Mouse (Mus musculus) frontal cortex, adult (tissue): ENCODE measurements at regions not wholly inside any gene's neighbourhood (a gene's known extent, or its start where the extent isn't known, plus 50 kb on each side); places are given as distances from the start of the nearest gene placed in this dataset.

Source experiments
- ATAC-seq: cut with Nextera tagmentation; 2 replicates; pipeline ENCODE4 v1.9.2; 2017; ENCODE audit warnings: mild to moderate bottlenecking, moderate library complexity, mixed read lengths; ENCODE audit not compliant: low TSS enrichment

- ATAC-seq = no peak
Observed at GRCm38 (mm10) chr9:120721451-120722123, 150.3 kb downstream of the Rpl14 start.

- no peak for ATAC-seq
Observed at GRCm38 (mm10) chr9:120723026-120723425, 151.8 kb downstream of the Rpl14 start.

- no peak for ATAC-seq
Observed at GRCm38 (mm10) chr9:120731952-120732622, 160.8 kb downstream of the Rpl14 start.

- ATAC-seq = no peak
Observed at GRCm38 (mm10) chr9:120732650-120733293, 161.5 kb downstream of the Rpl14 start.

- ATAC-seq = no peak
Observed at GRCm38 (mm10) chr9:120733681-120734465, 162.6 kb downstream of the Rpl14 start.

GRCm38 (mm10) chr9:120735217-120735616 lies 164.0 kb downstream of the Rpl14 start:
- no peak for ATAC-seq

GRCm38 (mm10) chr9:120737956-120738355 lies 166.7 kb downstream of the Rpl14 start:
- no peak for ATAC-seq

- peak; percentile 41; the same call in 1 of the 2 replicates for ATAC-seq
Observed at GRCm38 (mm10) chr9:120739199-120739952, 168.1 kb downstream of the Rpl14 start.

GRCm38 (mm10) chr9:120739953-120740524 lies 168.8 kb downstream of the Rpl14 start:
- ATAC-seq = no peak

GRCm38 (mm10) chr9:120741521-120741920 lies 170.3 kb downstream of the Rpl14 start:
- no peak for ATAC-seq

- ATAC-seq = no peak
Observed at GRCm38 (mm10) chr9:120743455-120743854, 172.2 kb downstream of the Rpl14 start.

- no peak for ATAC-seq
Observed at GRCm38 (mm10) chr9:120745674-120746073, 174.4 kb downstream of the Rpl14 start.

GRCm38 (mm10) chr9:120750820-120751219 lies 178.2 kb upstream of the Ctnnb1 start:
- ATAC-seq = no peak

- no peak for ATAC-seq
Observed at GRCm38 (mm10) chr9:120751686-120752484, 177.1 kb upstream of the Ctnnb1 start.

GRCm38 (mm10) chr9:120754151-120754550 lies 174.9 kb upstream of the Ctnnb1 start:
- no peak for ATAC-seq

- no peak for ATAC-seq
Observed at GRCm38 (mm10) chr9:120755486-120755885, 173.5 kb upstream of the Ctnnb1 start.

- no peak for ATAC-seq
Observed at GRCm38 (mm10) chr9:120758003-120758402, 171.0 kb upstream of the Ctnnb1 start.

GRCm38 (mm10) chr9:120758632-120759031 lies 170.4 kb upstream of the Ctnnb1 start:
- no peak for ATAC-seq

GRCm38 (mm10) chr9:120759771-120760170 lies 169.2 kb upstream of the Ctnnb1 start:
- peak; percentile 86 for ATAC-seq

GRCm38 (mm10) chr9:120763802-120764201 lies 165.2 kb upstream of the Ctnnb1 start:
- no peak for ATAC-seq
